ENCODE assay signal across 30 mouse cellular contexts in the genomic region with DNA sequence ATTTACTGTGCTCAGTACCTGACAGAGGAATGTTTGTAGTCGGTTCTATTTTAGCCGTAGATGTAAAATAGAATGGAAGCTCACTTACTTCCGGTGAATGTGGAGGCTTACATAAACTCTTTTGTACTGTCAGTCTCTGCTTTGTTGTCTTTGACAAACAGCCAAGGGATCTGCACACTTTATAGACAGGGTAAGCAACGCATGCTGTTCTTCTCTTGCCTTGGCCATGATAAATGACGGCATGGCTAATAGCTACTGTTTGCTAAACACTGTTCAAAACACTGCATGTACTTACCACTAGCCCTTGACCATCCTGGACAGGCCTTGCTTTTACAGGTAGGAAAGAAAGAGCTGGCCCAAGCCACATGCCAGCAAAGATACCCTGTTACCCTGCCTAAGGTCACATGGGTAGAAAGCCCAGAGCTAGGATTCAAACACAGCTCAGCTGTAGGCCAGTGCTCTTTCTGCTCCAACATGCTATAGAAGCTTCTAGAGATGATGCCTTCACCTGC. TPM values are rescaled to one million over a fixed set of nuclear protein-coding genes. Genes with fewer than 3 reads are reported as not detected.
DNase-seq lines count a peak whose midpoint lies in the region; ATAC-seq and TF ChIP-seq lines count a peak whose summit lies in the region.
"Had no signal": no experiment of that assay in that cellular context is flagged by ENCODE, and none has a peak within 500 bp of the region (broad histone marks: within the 10 kb centered on the region; RNA-seq: fewer than 3 reads in every experiment).

No protein-coding gene starts in this region.

- ATAC-seq in liver, embryonic 11.5 days (replicated peaks; ENCODE audit: low FRiP score) = no peak
- ATAC-seq: activated CD4-positive, CD25-positive, alpha-beta regulatory T cell, adult 4 months; intestine, embryonic 16.5 days; midbrain, embryonic 15.5 days had no signal

- no peaks in the 10 kb centered on the region for H3K79me2 ChIP-seq in liver, adult 2 months (ENCODE audit: control insufficient read depth, insufficient read depth, low read length)

- WGBS in kidney, adult 2 months = 55% methylated on average over 5 of the region's 5 CpGs
- 42% methylated on average over 5 of the region's 5 CpGs for WGBS in liver, adult 2 months
- WGBS in liver, embryonic 11.5 days = 87% methylated on average over 5 of the region's 5 CpGs

- TF ChIP-seq CTCF in kidney, adult 2 months (conservative IDR thresholded peaks at IDR 0.05; ENCODE audit: insufficient read depth, insufficient read length, low read depth, low read length) = no peak
- no peak for TF ChIP-seq CTCF in liver, adult 2 months (IDR thresholded peaks at IDR 0.05; ENCODE audit: low read depth, low read length)

- no peak for TF ChIP-seq POLR2A in kidney, adult 2 months (IDR thresholded peaks at IDR 0.05; ENCODE audit: low read depth, low read length)
- TF ChIP-seq POLR2A in liver, adult 2 months (IDR thresholded peaks at IDR 0.05; ENCODE audit: extremely low read depth, insufficient read depth, low read length) = no peak

- no peaks in the 10 kb centered on the region for H3K27me3 ChIP-seq in kidney, adult 2 months (replicated peaks; ENCODE audit: control insufficient read depth, insufficient read depth, low read length)
- no peaks in the 10 kb centered on the region for H3K27me3 ChIP-seq in liver, adult 2 months (ENCODE audit: control insufficient read depth, insufficient read depth, low read length)
- no peaks in the 10 kb centered on the region for H3K27me3 ChIP-seq in liver, embryonic 11.5 days (replicated peaks; ENCODE audit: control insufficient read depth, insufficient read depth, low read length)
- H3K27me3 ChIP-seq: CH12.LX; embryonic facial prominence, embryonic 15.5 days; forebrain, embryonic 12.5 days; hindbrain, embryonic 13.5 days; liver, embryonic 15.5 days; midbrain, embryonic 15.5 days; neural tube, embryonic 15.5 days; stomach, embryonic 15.5 days had no signal

- no peaks in the 10 kb centered on the region for H3K36me3 ChIP-seq in kidney, adult 2 months (ENCODE audit: control insufficient read depth, insufficient read depth, low read length)
- H3K36me3 ChIP-seq in liver, adult 2 months (ENCODE audit: control insufficient read depth, insufficient read depth, low read length) = no peaks in the 10 kb centered on the region
- no peaks in the 10 kb centered on the region for H3K36me3 ChIP-seq in liver, embryonic 11.5 days (ENCODE audit: control insufficient read depth, insufficient read depth, low read length)
- H3K36me3 ChIP-seq: embryonic facial prominence, embryonic 10.5 days; embryonic facial prominence, embryonic 15.5 days; forebrain, embryonic 12.5 days; hindbrain, embryonic 13.5 days; liver, embryonic 15.5 days; midbrain, embryonic 10.5 days; midbrain, embryonic 15.5 days; neural tube, embryonic 15.5 days; stomach, embryonic 15.5 days had no signal

- no peaks in the 10 kb centered on the region for H3K9me3 ChIP-seq in liver, embryonic 11.5 days (ENCODE audit: control insufficient read depth, low read length)
- H3K9me3 ChIP-seq: embryonic facial prominence, embryonic 10.5 days; embryonic facial prominence, embryonic 15.5 days; forebrain, embryonic 12.5 days; hindbrain, embryonic 13.5 days; liver, embryonic 15.5 days; midbrain, embryonic 10.5 days; midbrain, embryonic 15.5 days; neural tube, embryonic 15.5 days; stomach, embryonic 15.5 days had no signal

- H3K4me3 ChIP-seq in kidney, adult 2 months (ENCODE audit: insufficient read depth, low read depth, low read length) = no peak overlapping the region
- H3K4me3 ChIP-seq in liver, adult 2 months (ENCODE audit: insufficient read depth, low read depth, low read length) = no peak overlapping the region
- H3K4me3 ChIP-seq in liver, embryonic 11.5 days (ENCODE audit: low read depth, low read length) = no peak overlapping the region
- H3K4me3 ChIP-seq: embryonic facial prominence, embryonic 10.5 days; embryonic facial prominence, embryonic 15.5 days; forebrain, embryonic 12.5 days; hindbrain, embryonic 13.5 days; liver, embryonic 15.5 days; midbrain, embryonic 10.5 days; midbrain, embryonic 15.5 days; neural tube, embryonic 15.5 days; stomach, embryonic 15.5 days had no signal

- DNase-seq in kidney, adult 2 months = peak; percentile 21
- DNase-seq in kidney, postnatal 25 days = no peak
- peak; percentile 54 for DNase-seq in liver, adult 2 months (ENCODE audit: extremely low read depth, low read depth, low spot score)
- DNase-seq in liver, embryonic 11.5 days (ENCODE audit: low spot score) = no peak
- peak; percentile 35 for DNase-seq in lung, postnatal 10 days
- DNase-seq in lung, adult 18-20 months = no peak
- peak; percentile 46 for DNase-seq in lung, postnatal 36 days
- no peak for DNase-seq in thymus, adult 18-20 months
- DNase-seq: adrenal gland, adult 8-10 months; cerebellum, adult 8-10 months; cerebellum, postnatal 25 days; forebrain, postnatal 0 days; gastrocnemius, postnatal 10 days; left cerebral cortex, postnatal 4 days; retina, postnatal 1 day; right cerebral cortex, postnatal 14 days; thymus, postnatal 14 days had no signal

- no peak overlapping the region for H3K27ac ChIP-seq in kidney, adult 2 months (ENCODE audit: insufficient read depth, low read depth, low read length)
- no peak overlapping the region for H3K27ac ChIP-seq in liver, adult 2 months (replicated peaks; ENCODE audit: insufficient read depth, low read depth, low read length)
- no peak overlapping the region for H3K27ac ChIP-seq in liver, embryonic 11.5 days (ENCODE audit: low read depth, low read length)
- H3K27ac ChIP-seq: embryonic facial prominence, embryonic 10.5 days; embryonic facial prominence, embryonic 15.5 days; forebrain, embryonic 12.5 days; hindbrain, embryonic 13.5 days; liver, embryonic 15.5 days; midbrain, embryonic 10.5 days; midbrain, embryonic 15.5 days; neural tube, embryonic 15.5 days; stomach, embryonic 15.5 days had no signal

- no peak overlapping the region for H3K9ac ChIP-seq in liver, adult 2 months (ENCODE audit: low read depth, low read length)
- no peak overlapping the region for H3K9ac ChIP-seq in liver, embryonic 11.5 days (ENCODE audit: low read depth, low read length)
- H3K9ac ChIP-seq: embryonic facial prominence, embryonic 15.5 days; forebrain, embryonic 12.5 days; forebrain, postnatal 0 days; hindbrain, embryonic 13.5 days; liver, embryonic 15.5 days; midbrain, embryonic 15.5 days; neural tube, embryonic 15.5 days; stomach, embryonic 15.5 days had no signal

- no peak overlapping the region for H3K4me2 ChIP-seq in liver, embryonic 11.5 days
- H3K4me2 ChIP-seq: embryonic facial prominence, embryonic 15.5 days; forebrain, embryonic 12.5 days; heart, embryonic 11.5 days; hindbrain, embryonic 13.5 days; liver, embryonic 15.5 days; midbrain, embryonic 15.5 days; neural tube, embryonic 15.5 days; stomach, embryonic 15.5 days had no signal

- H3K4me1 ChIP-seq in kidney, adult 2 months (ENCODE audit: control insufficient read depth, insufficient read depth, low read length) = no peaks in the 10 kb centered on the region
- H3K4me1 ChIP-seq in liver, adult 2 months (ENCODE audit: control insufficient read depth, insufficient read depth, low read length) = peaks cover 9% of the 10 kb centered on the region
- no peaks in the 10 kb centered on the region for H3K4me1 ChIP-seq in liver, embryonic 11.5 days (replicated peaks; ENCODE audit: control insufficient read depth, insufficient read depth, low read length)
- H3K4me1 ChIP-seq: embryonic facial prominence, embryonic 10.5 days; embryonic facial prominence, embryonic 15.5 days; forebrain, embryonic 12.5 days; hindbrain, embryonic 13.5 days; midbrain, embryonic 10.5 days; midbrain, embryonic 15.5 days; neural tube, embryonic 15.5 days; stomach, embryonic 15.5 days had no signal

RNA-seq across cellular contexts. Expression of gene Myl12a, which starts 59.4 kb away (rescaled TPM):
- polyA plus RNA-seq in kidney, adult 2 months (2012; rRNA removed) = 119 and 160 TPM in 2 replicates
- 49.7 and 65.4 TPM in 2 replicates for total RNA-seq in liver, adult 2 months (2014; rRNA removed)
- 34.2 and 37.4 TPM in 2 replicates for polyA plus RNA-seq in liver, adult 2 months (2012; rRNA removed)
- polyA plus RNA-seq in liver, embryonic 11.5 days (2014; fragmentation: Nextera tagmentation; extraction: Ambion mirVana) = 428 and 442 TPM in 2 replicates

RNA-seq across cellular contexts. Expression of gene Myom1, which starts 59.7 kb away (rescaled TPM):
- 2.8 and 4.3 TPM in 2 replicates for polyA plus RNA-seq in kidney, adult 2 months (2012; rRNA removed)
- 1.5 and 3.2 TPM in 2 replicates for total RNA-seq in liver, adult 2 months (2014; rRNA removed)
- polyA plus RNA-seq in liver, adult 2 months (2012; rRNA removed) = 0.06 and 0.34 TPM in 2 replicates
- 5.8 and 7.3 TPM in 2 replicates for polyA plus RNA-seq in liver, embryonic 11.5 days (2014; fragmentation: Nextera tagmentation; extraction: Ambion mirVana)

Comparison
In these comparisons a context has a peak if more than half of its experiments do, and no peak if none do; other contexts are left out.
1. DNase-seq: peak in kidney, adult 2 months (single experiment), liver, adult 2 months (single experiment), lung, postnatal 10 days (single experiment) and lung, postnatal 36 days (single experiment); none in kidney, postnatal 25 days (0 of 2), liver, embryonic 11.5 days (single experiment), lung, adult 18-20 months (0 of 2) and thymus, adult 18-20 months (0 of 2).